Mouse (Mus musculus): ENCODE data around the gene Slc26a11. TPM values are rescaled to one million over a fixed set of nuclear protein-coding genes. Genes with fewer than 3 reads are reported as not detected.

The Slc26a11 gene
- polyA plus RNA-seq, 1 experiment from 2014 or later: 10.5 TPM

DNA sequence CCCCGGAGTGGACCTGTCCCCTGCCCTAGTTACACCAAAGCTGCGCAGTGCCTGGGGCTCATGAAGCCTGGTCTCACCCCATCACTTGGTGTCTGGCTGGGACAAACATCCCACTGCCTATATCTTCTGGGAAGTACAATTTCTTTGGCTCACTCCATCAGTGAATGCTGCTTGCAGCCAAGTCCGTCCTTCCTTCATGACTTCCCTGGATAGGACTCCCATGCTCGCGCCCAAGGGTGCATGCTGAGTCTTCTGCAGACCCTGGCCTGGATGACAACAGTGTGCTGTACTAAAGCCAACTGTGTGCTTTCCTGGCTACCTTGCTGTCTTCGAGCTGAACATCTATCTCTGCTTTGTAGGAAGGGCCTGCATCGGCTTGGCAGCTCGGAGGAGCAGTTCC lies 11.2 kb upstream of the Slc26a11 start:
- no peaks in the 10 kb centered on the region for H3K9me3 ChIP-seq (ENCODE audit: control insufficient read depth, low read length)
- H3K4me2 ChIP-seq (ENCODE audit: low read length): no peak overlapping the region
- H3K4me1 ChIP-seq (ENCODE audit: control insufficient read depth in 2 of 2, insufficient read depth in 2 of 2, low read length in 2 of 2): peaks cover 8 to 10% of the 10 kb centered on the region in 2 experiments
- H3K27ac ChIP-seq (replicated peaks in 1 of 2; ENCODE audit: control insufficient read depth in 1 of 2, insufficient read depth in 1 of 2, low read depth in 2 of 2, low read length in 2 of 2): no peak overlapping the region
- ATAC-seq (ENCODE audit: insufficient number of reproducible peaks, insufficient read depth, low FRiP score, low read depth): no peak
- peaks cover 10% of the 10 kb centered on the region; the same call in 1 of the 2 replicates for H3K36me3 ChIP-seq (ENCODE audit: control insufficient read depth, insufficient read depth, low read length)
- no peak overlapping the region for H3K4me3 ChIP-seq (ENCODE audit: control insufficient read depth in 1 of 2, insufficient read depth in 1 of 2, low read depth in 1 of 2, low read length in 2 of 2)
- H3K9ac ChIP-seq (ENCODE audit: low read length): no peak overlapping the region
- 90% methylated on average over 8 of the region's 8 CpGs for WGBS
- no peaks in the 10 kb centered on the region for H3K27me3 ChIP-seq (ENCODE audit: control insufficient read depth, insufficient read depth, low read length)

- Histone ChIP-seq H3K36me3 (ENCODE audit: control insufficient read depth, insufficient read depth, low read length) (peaks cover 10% of the 10 kb centered on the region; the same call in 1 of the 2 replicates), H3K27me3 (ENCODE audit: control insufficient read depth, insufficient read depth, low read length) (no peaks in the 10 kb centered on the region), H3K4me2 (ENCODE audit: low read length) (no peak overlapping the region), H3K9ac (ENCODE audit: low read length) (no peak overlapping the region), H3K4me1 (ENCODE audit: control insufficient read depth in 2 of 2, insufficient read depth in 2 of 2, low read length in 2 of 2) (peaks cover 8 to 10% of the 10 kb centered on the region in 2 experiments), H3K9me3 (ENCODE audit: control insufficient read depth, low read length) (no peaks in the 10 kb centered on the region), H3K27ac (replicated peaks in 1 of 2; ENCODE audit: control insufficient read depth in 1 of 2, insufficient read depth in 1 of 2, low read depth in 2 of 2, low read length in 2 of 2) (no peak overlapping the region), H3K4me3 (ENCODE audit: control insufficient read depth in 1 of 2, insufficient read depth in 1 of 2, low read depth in 1 of 2, low read length in 2 of 2) (no peak overlapping the region)
- no peak for ATAC-seq (ENCODE audit: insufficient number of reproducible peaks, insufficient read depth, low FRiP score, low read depth)
- 57% methylated on average over 6 of the region's 6 CpGs for WGBS
Observed at GRCm38 (mm10) chr11:119344865-119345264, 10.5 kb upstream of the Slc26a11 start.

DNA sequence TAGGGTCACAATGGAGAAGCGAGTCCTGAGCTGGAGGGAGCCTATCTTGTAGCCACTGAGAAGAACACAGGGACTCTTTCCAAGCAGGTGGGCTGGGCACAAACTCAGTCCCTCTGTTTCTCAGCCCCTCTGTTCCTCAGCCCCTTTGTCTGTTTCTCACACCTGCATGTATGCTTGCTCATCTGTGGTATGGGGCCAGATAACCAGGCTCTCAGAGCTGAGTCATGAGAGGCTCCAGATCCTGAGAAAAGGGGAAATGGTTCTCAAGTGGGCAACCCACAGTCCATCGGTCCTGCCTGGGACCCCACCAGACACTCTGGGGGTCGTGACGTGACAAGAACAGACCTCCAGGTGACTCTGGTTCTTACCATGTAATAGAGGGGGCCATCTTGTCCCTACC lies 8.2 kb upstream of the Slc26a11 start:
- Histone ChIP-seq H3K4me3 (ENCODE audit: control insufficient read depth in 1 of 2, insufficient read depth in 1 of 2, low read depth in 1 of 2, low read length in 2 of 2) (no peak overlapping the region), H3K4me2 (ENCODE audit: low read length) (no peak overlapping the region), H3K27ac (replicated peaks in 1 of 2; ENCODE audit: control insufficient read depth in 1 of 2, insufficient read depth in 1 of 2, low read depth in 2 of 2, low read length in 2 of 2) (no peak overlapping the region), H3K27me3 (ENCODE audit: control insufficient read depth, insufficient read depth, low read length) (no peaks in the 10 kb centered on the region), H3K9me3 (ENCODE audit: control insufficient read depth, low read length) (no peaks in the 10 kb centered on the region), H3K4me1 (ENCODE audit: control insufficient read depth in 2 of 2, insufficient read depth in 2 of 2, low read length in 2 of 2) (peaks cover 6 to 8% of the 10 kb centered on the region in 2 experiments), H3K9ac (ENCODE audit: low read length) (no peak overlapping the region), H3K36me3 (ENCODE audit: control insufficient read depth, insufficient read depth, low read length) (peaks cover 17% of the 10 kb centered on the region; the same call in 1 of the 2 replicates)
- ATAC-seq (ENCODE audit: insufficient number of reproducible peaks, insufficient read depth, low FRiP score, low read depth): no peak
- whole genome bisulfite sequencing: 85% methylated on average over 4 of the region's 4 CpGs

- Histone ChIP-seq H3K4me2 (ENCODE audit: low read length) (no peak overlapping the region), H3K4me1 (ENCODE audit: control insufficient read depth in 2 of 2, insufficient read depth in 2 of 2, low read length in 2 of 2) (peaks cover 9 to 14% of the 10 kb centered on the region in 2 experiments), H3K36me3 (ENCODE audit: control insufficient read depth, insufficient read depth, low read length) (0 out of 2 replicates have a peak, but pooled peaks cover 12% of the 10 kb centered on the region), H3K27me3 (ENCODE audit: control insufficient read depth, insufficient read depth, low read length) (no peaks in the 10 kb centered on the region), H3K9ac (ENCODE audit: low read length) (no peak overlapping the region), H3K27ac (replicated peaks in 1 of 2; ENCODE audit: control insufficient read depth in 1 of 2, insufficient read depth in 1 of 2, low read depth in 2 of 2, low read length in 2 of 2) (no peak overlapping the region), H3K4me3 (ENCODE audit: control insufficient read depth in 1 of 2, insufficient read depth in 1 of 2, low read depth in 1 of 2, low read length in 2 of 2) (no peak overlapping the region), H3K9me3 (ENCODE audit: control insufficient read depth, low read length) (no peaks in the 10 kb centered on the region)
- no peak for ATAC-seq (ENCODE audit: insufficient number of reproducible peaks, insufficient read depth, low FRiP score, low read depth)
- WGBS: 73% methylated on average over 7 of the region's 7 CpGs
Observed at GRCm38 (mm10) chr11:119352113-119352512, 3.2 kb upstream of the Slc26a11 start.

GRCm38 (mm10) chr11:119353946-119354345 lies 1.4 kb upstream of the Slc26a11 start:
- WGBS: 76% methylated on average over 4 of the region's 4 CpGs
- no peaks in the 10 kb centered on the region for H3K27me3 ChIP-seq (ENCODE audit: control insufficient read depth, insufficient read depth, low read length)
- no peak overlapping the region for H3K4me3 ChIP-seq (ENCODE audit: control insufficient read depth in 1 of 2, insufficient read depth in 1 of 2, low read depth in 1 of 2, low read length in 2 of 2)
- H3K9me3 ChIP-seq (ENCODE audit: control insufficient read depth, low read length): no peaks in the 10 kb centered on the region
- no peak overlapping the region for H3K27ac ChIP-seq (replicated peaks in 1 of 2; ENCODE audit: control insufficient read depth in 1 of 2, insufficient read depth in 1 of 2, low read depth in 2 of 2, low read length in 2 of 2)
- peaks cover 9 to 14% of the 10 kb centered on the region in 2 experiments for H3K4me1 ChIP-seq (ENCODE audit: control insufficient read depth in 2 of 2, insufficient read depth in 2 of 2, low read length in 2 of 2)
- no peak overlapping the region for H3K4me2 ChIP-seq (ENCODE audit: low read length)
- no peak for ATAC-seq (ENCODE audit: insufficient number of reproducible peaks, insufficient read depth, low FRiP score, low read depth)
- H3K36me3 ChIP-seq (ENCODE audit: control insufficient read depth, insufficient read depth, low read length): peaks cover 16% of the 10 kb centered on the region
- 0 out of 2 replicates have a peak overlapping the region, but pooled peaks have one; percentile 90 for H3K9ac ChIP-seq (ENCODE audit: low read length)

DNA sequence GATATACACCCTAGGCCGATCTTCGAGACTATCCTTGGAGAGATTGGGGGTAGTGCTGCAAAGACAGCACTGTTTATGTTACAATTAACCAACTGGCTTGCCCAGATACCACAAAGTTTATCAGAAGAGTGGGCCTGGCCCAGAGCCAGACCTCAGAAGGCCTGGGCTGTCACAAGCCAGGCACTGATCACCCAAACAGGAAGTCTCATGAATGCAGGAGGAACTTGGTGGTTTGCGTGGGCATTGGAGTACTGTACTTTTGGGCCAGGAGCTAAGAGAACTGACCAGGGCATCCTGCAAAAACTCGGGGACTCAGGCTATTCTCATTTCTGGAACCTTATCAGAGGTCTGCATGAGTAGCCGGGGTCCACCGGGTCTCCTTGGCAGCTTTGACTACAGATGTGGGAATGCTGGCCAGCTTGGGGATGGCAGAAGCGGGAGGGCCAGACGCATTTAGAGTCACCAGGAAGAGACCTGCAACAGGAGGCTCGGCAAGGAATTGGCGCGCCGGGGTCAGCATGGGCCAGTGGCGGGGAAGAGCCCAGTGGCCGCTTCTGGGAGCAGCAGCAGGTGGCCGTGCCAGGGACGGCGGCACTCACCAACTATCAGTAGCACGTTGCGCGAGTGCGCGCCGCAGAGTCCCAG lies 437 bp upstream of the Slc26a11 start:
- no peak for ATAC-seq (ENCODE audit: insufficient number of reproducible peaks, insufficient read depth, low FRiP score, low read depth)
- WGBS: 3% methylated on average over 16 of the region's 23 CpGs
- peak overlapping the region; percentile 63 to 79 for H3K4me3 ChIP-seq (ENCODE audit: control insufficient read depth in 1 of 2, insufficient read depth in 1 of 2, low read depth in 1 of 2, low read length in 2 of 2)

DNA sequence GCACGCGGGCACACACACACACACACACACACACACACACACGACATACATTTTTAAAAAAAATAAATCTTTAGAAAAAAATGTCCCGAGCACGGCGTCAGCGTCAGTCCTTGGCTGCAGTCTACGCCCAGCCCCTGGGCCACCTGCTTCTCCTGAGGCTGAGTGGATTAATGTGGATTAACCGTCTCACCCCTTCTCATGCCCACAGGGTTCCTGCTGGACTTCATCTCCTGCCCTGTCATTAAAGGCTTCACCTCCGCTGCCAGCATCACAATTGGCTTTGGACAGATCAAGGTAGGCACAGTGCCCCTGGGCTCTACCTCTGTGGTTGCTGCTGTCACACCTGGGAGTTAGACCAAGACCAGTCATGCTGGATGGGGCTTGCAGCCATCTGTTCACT lies 3.7 kb downstream of the Slc26a11 start:
- Histone ChIP-seq H3K36me3 (ENCODE audit: control insufficient read depth, insufficient read depth, low read length) (peaks cover 34% of the 10 kb centered on the region), H3K4me3 (ENCODE audit: control insufficient read depth in 1 of 2, insufficient read depth in 1 of 2, low read depth in 1 of 2, low read length in 2 of 2) (no peak overlapping the region), H3K27me3 (ENCODE audit: control insufficient read depth, insufficient read depth, low read length) (no peaks in the 10 kb centered on the region), H3K4me1 (ENCODE audit: control insufficient read depth in 2 of 2, insufficient read depth in 2 of 2, low read length in 2 of 2) (peaks cover 9 to 13% of the 10 kb centered on the region in 2 experiments), H3K9me3 (ENCODE audit: control insufficient read depth, low read length) (no peaks in the 10 kb centered on the region), H3K27ac (replicated peaks in 1 of 2; ENCODE audit: control insufficient read depth in 1 of 2, insufficient read depth in 1 of 2, low read depth in 2 of 2, low read length in 2 of 2) (no peak overlapping the region), H3K4me2 (ENCODE audit: low read length) (no peak overlapping the region), H3K9ac (ENCODE audit: low read length) (no peak overlapping the region)
- no peak for ATAC-seq (ENCODE audit: insufficient number of reproducible peaks, insufficient read depth, low FRiP score, low read depth)
- 90% methylated on average over 10 of the region's 10 CpGs for WGBS

More for the DNA sequence above, 437 bp upstream of the Slc26a11 start:
- Histone ChIP-seq H3K4me1 (ENCODE audit: control insufficient read depth in 2 of 2, insufficient read depth in 2 of 2, low read length in 2 of 2) (peaks cover 9 to 14% of the 10 kb centered on the region in 2 experiments), H3K9me3 (ENCODE audit: control insufficient read depth, low read length) (no peaks in the 10 kb centered on the region), H3K36me3 (ENCODE audit: control insufficient read depth, insufficient read depth, low read length) (peaks cover 24% of the 10 kb centered on the region), H3K9ac (ENCODE audit: low read length) (peak overlapping the region; percentile 90), H3K27me3 (ENCODE audit: control insufficient read depth, insufficient read depth, low read length) (no peaks in the 10 kb centered on the region), H3K27ac (replicated peaks in 1 of 2; ENCODE audit: control insufficient read depth in 1 of 2, insufficient read depth in 1 of 2, low read depth in 2 of 2, low read length in 2 of 2) (peak overlapping the region; percentile 80 to 87), H3K4me2 (ENCODE audit: low read length) (peak overlapping the region; percentile 90)
